Mouse (Mus musculus) kidney, embryonic 15.5 days (tissue): ENCODE measurements around the gene Olfr106-ps. TPM values are rescaled to one million over a fixed set of nuclear protein-coding genes. Genes with fewer than 3 reads are reported as not detected.

Source experiments
- ATAC-seq: fragments of 200-750 bp; cut with Nextera tagmentation; replicated peaks from 2 replicates; pipeline ENCODE4 v1.8.0; 2017; ENCODE audit warnings: moderate TSS enrichment; ENCODE audit not compliant: low FRiP score
- H3K27ac ChIP-seq: fragments of 300-500 bp; sonication (generic); 2 replicates; pipeline ENCODE4 v1.5.1; 2015; ENCODE audit warnings: mild to moderate bottlenecking, inconsistent platforms
- H3K27me3 ChIP-seq: fragments of 300-500 bp; sonication (generic); 2 replicates; pipeline ENCODE4 v1.6.1; 2015; ENCODE audit warnings: inconsistent platforms
- H3K36me3 ChIP-seq: fragments of 300-500 bp; sonication (generic); 2 replicates; pipeline ENCODE4 v1.6.1; 2015; ENCODE audit warnings: inconsistent platforms
- H3K4me1 ChIP-seq: fragments of 300-500 bp; sonication (generic); 2 replicates; pipeline ENCODE4 v1.6.1; 2015; ENCODE audit warnings: inconsistent platforms
- H3K4me2 ChIP-seq: fragments of 300-500 bp; sonication (generic); 2 replicates; pipeline ENCODE4 v1.6.1; 2015; ENCODE audit warnings: moderate library complexity, mild to moderate bottlenecking, inconsistent platforms
- H3K4me3 ChIP-seq: fragments of 300-500 bp; sonication (generic); replicated peaks from 2 replicates; pipeline ENCODE4 v1.5.1; 2015; ENCODE audit warnings: mild to moderate bottlenecking, inconsistent platforms
- H3K9ac ChIP-seq: fragments of 300-500 bp; sonication (generic); 2 replicates; pipeline ENCODE4 v1.6.1; 2015; ENCODE audit warnings: mild to moderate bottlenecking, inconsistent platforms
- H3K9me3 ChIP-seq: fragments of 300-500 bp; sonication (generic); replicated peaks from 2 replicates; pipeline ENCODE4 v1.6.1; 2016; ENCODE audit warnings: inconsistent platforms
- WGBS: fragments of 180-500 bp; shearing (Covaris S2); methylation state at CpG from one replicate; pipeline ENCODE4 v1.1.7; 2015; ENCODE audit warnings: mixed read lengths; 5-methylcytosine and 5-hydroxymethylcytosine counted together
- polyA plus RNA-seq: library from polyadenylated mRNA; unstranded; fragments of >200 nt; fragmentation: Nextera tagmentation; extraction: Ambion mirVana; gene quantifications from 2 replicates; pipeline ENCODE4 v1.2.1, GENCODE M21; 2015

Olfr106-ps gene
- polyA plus RNA-seq = not detected in 2 replicates

GRCm38 (mm10) chr17:37390093-37390492 is at the start of gene Olfr106-ps:
Gene Olfr106-ps, plus strand, starts transcription at chr17:37390393.
- H3K4me1 ChIP-seq = no peaks in the 10 kb centered on the region
- WGBS = 72% methylated on average over 1 of the region's 1 CpGs
- no peaks in the 10 kb centered on the region for H3K36me3 ChIP-seq
- H3K4me3 ChIP-seq = no peak within 1 kb of the TSS
- H3K27ac ChIP-seq = no peak within 1 kb of the TSS
- H3K4me2 ChIP-seq = no peak within 1 kb of the TSS
- no peaks in the 10 kb centered on the region for H3K27me3 ChIP-seq
- no peaks in the 10 kb centered on the region for H3K9me3 ChIP-seq
- ATAC-seq = no peak
- no peak within 1 kb of the TSS for H3K9ac ChIP-seq

GRCm38 (mm10) chr17:37359282-37359681 is 30.9 kb upstream of the Olfr106-ps start, which contains the start of gene Olfr104-ps:
Gene Olfr104-ps, plus strand, starts transcription at chr17:37359582.
- Histone ChIP-seq H3K36me3 (no peaks in the 10 kb centered on the region), H3K9me3 (no peaks in the 10 kb centered on the region), H3K27me3 (no peaks in the 10 kb centered on the region), H3K4me1 (no peaks in the 10 kb centered on the region), H3K27ac (no peak within 1 kb of the TSS), H3K4me3 (no peak within 1 kb of the TSS), H3K9ac (no peak within 1 kb of the TSS), H3K4me2 (no peak within 1 kb of the TSS)
- no peak for ATAC-seq

DNA sequence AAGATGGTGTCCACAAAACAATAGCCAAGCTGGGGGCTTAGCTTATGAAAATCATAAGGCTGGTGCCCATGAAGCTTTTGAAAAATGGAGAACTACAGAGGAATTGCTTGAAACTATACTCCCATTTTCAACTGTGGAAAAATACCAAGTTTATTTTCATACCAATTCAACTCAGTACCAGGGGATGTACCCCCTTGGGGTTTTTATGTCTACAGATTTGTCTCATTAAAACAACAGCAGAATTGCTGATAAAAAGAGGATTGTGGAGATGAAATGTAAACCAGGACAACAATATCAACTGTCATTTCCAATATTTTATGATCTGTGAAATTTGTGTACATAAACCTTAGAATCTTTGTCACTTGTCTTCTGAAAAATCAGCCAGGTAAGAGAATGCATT is 11.5 kb upstream of the Olfr106-ps start, which contains the start of gene Olfr105-ps:
TSS of gene Olfr105-ps (plus strand) at position 301 of the 400 bp plus-strand sequence.
- no peaks in the 10 kb centered on the region for H3K9me3 ChIP-seq
- H3K9ac ChIP-seq = no peak within 1 kb of the TSS
- no peaks in the 10 kb centered on the region for H3K4me1 ChIP-seq
- ATAC-seq = no peak
- no peak within 1 kb of the TSS for H3K4me2 ChIP-seq
- H3K27me3 ChIP-seq = no peaks in the 10 kb centered on the region
- no peaks in the 10 kb centered on the region for H3K36me3 ChIP-seq
- no peak within 1 kb of the TSS for H3K27ac ChIP-seq
- H3K4me3 ChIP-seq = no peak within 1 kb of the TSS

DNA sequence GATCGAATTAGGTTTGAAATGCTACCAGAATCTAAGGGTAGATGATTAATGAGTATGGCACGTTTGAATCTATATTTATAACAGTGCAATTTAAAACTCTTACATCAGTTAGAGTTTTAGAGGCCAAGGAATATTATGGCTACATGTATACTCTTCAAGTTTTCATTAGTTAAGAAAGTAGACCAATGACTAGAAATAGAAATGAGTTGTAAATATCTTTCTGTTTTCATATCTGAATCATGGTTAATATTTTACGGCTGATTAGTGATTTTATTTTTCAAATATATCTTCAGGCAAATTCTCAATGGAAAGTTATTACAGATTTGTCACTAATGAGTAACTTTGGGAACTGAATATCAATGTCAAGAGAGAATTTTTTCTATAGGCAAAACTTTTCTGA is 8.7 kb downstream of the Olfr106-ps start, which contains the start of gene Olfr107:
TSS of gene Olfr107 (plus strand) at position 301 of the 400 bp plus-strand sequence.
- H3K36me3 ChIP-seq = no peaks in the 10 kb centered on the region
- H3K27ac ChIP-seq = no peak within 1 kb of the TSS
- ATAC-seq = no peak
- H3K9ac ChIP-seq = no peak within 1 kb of the TSS
- H3K4me3 ChIP-seq = no peak within 1 kb of the TSS
- H3K27me3 ChIP-seq = no peaks in the 10 kb centered on the region
- no peak within 1 kb of the TSS for H3K4me2 ChIP-seq
- H3K4me1 ChIP-seq = no peaks in the 10 kb centered on the region
- WGBS = 78% methylated on average over 3 of the region's 3 CpGs
- H3K9me3 ChIP-seq = no peaks in the 10 kb centered on the region

DNA sequence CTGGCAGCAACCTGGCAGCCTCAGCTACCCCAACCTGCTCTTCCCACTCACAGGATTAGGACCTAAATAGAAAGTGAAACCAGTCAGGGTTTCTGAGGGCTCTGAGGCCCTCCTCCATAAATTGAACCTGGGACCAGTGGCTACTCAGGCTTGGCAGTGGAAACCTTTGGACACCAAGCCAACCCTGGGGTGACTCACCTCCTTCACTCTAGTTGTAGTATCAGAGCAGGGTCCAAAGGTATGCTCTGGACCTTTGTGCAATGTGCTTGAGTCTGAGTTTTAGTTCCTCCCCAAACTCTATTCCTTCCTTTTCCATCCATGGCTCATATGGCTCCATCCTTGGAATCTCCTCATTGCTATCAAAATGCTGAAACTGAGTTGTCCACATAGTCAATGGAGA is 23.2 kb downstream of the Olfr106-ps start:
- H3K4me1 ChIP-seq = no peaks in the 10 kb centered on the region
- no peak for ATAC-seq
- H3K27ac ChIP-seq = no peak overlapping the region
- H3K27me3 ChIP-seq = no peaks in the 10 kb centered on the region
- H3K9me3 ChIP-seq = no peaks in the 10 kb centered on the region
- H3K36me3 ChIP-seq = no peaks in the 10 kb centered on the region
- no peak overlapping the region for H3K4me2 ChIP-seq
- H3K9ac ChIP-seq = no peak overlapping the region
- no peak overlapping the region for H3K4me3 ChIP-seq

DNA sequence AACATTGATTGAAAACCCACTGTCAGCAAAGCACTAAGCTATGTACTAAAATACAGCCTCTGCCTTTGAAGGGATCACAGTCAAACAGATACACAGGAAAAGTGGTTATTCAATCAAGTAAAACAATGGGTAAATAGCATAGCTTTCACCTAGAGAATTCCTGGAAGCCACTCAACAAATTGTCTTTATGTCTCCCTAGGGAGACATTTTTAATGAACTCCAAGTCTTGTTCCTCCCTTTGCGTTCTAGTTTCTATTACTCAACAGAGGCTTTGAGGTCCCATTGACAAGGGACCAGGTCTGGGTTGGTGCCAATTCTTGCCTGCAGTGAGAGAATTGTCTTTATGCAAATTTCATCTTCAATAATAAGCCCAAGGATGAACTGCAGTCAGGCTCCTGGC is 55.0 kb downstream of the Olfr106-ps start, which contains the start of gene Olfr108:
TSS of gene Olfr108 (plus strand) at position 301 of the 400 bp plus-strand sequence.
- WGBS = 81% methylated on average over 1 of the region's 1 CpGs
- H3K4me2 ChIP-seq = no peak within 1 kb of the TSS

More for the DNA sequence above, 55.0 kb downstream of the Olfr106-ps start, which contains the start of gene Olfr108:
- no peak for ATAC-seq
- H3K36me3 ChIP-seq = no peaks in the 10 kb centered on the region
- no peaks in the 10 kb centered on the region for H3K27me3 ChIP-seq
- no peaks in the 10 kb centered on the region for H3K9me3 ChIP-seq
- H3K4me1 ChIP-seq = no peaks in the 10 kb centered on the region
- no peak within 1 kb of the TSS for H3K27ac ChIP-seq
- H3K4me3 ChIP-seq = no peak within 1 kb of the TSS
- no peak within 1 kb of the TSS for H3K9ac ChIP-seq

Other genes with a start within 250 kb of the Olfr106-ps start
- gene Olfr93, start 228.9 kb upstream of the Olfr106-ps start, polyA plus RNA-seq = not detected in 2 replicates
- not detected in 2 replicates for gene Ubd, start 196.5 kb upstream of the Olfr106-ps start, polyA plus RNA-seq
- gene Olfr94, start 189.4 kb upstream of the Olfr106-ps start, polyA plus RNA-seq = not detected in 2 replicates
- not detected in 2 replicates for gene Olfr95, start 177.3 kb upstream of the Olfr106-ps start, polyA plus RNA-seq
- gene Olfr96, start 170.2 kb upstream of the Olfr106-ps start, polyA plus RNA-seq = not detected in 2 replicates
- gene Olfr97, start 153.1 kb upstream of the Olfr106-ps start, polyA plus RNA-seq = not detected in 2 replicates
- gene Olfr98, start 126.6 kb upstream of the Olfr106-ps start, polyA plus RNA-seq = not detected in 2 replicates
- 1.5 and 1.8 TPM in 2 replicates for gene H2-M3, start 120.2 kb upstream of the Olfr106-ps start, polyA plus RNA-seq
- gene Olfr99, start 106.9 kb upstream of the Olfr106-ps start, polyA plus RNA-seq = not detected in 2 replicates
- not detected in 2 replicates for gene Olfr101, start 86.1 kb upstream of the Olfr106-ps start, polyA plus RNA-seq
- not detected in 2 replicates for gene Olfr102, start 73.3 kb upstream of the Olfr106-ps start, polyA plus RNA-seq
- gene Olfr103, start 50.7 kb upstream of the Olfr106-ps start, polyA plus RNA-seq = not detected in 2 replicates
- not detected in 2 replicates for gene Olfr104-ps, start 30.8 kb upstream of the Olfr106-ps start, polyA plus RNA-seq
- gene Olfr105-ps, start 11.4 kb upstream of the Olfr106-ps start, polyA plus RNA-seq = not detected in 2 replicates
- not detected in 2 replicates for gene Olfr107, start 8.8 kb downstream of the Olfr106-ps start, polyA plus RNA-seq
- not detected in 2 replicates for gene Olfr108, start 55.1 kb downstream of the Olfr106-ps start, polyA plus RNA-seq
- gene Olfr109, start 68.5 kb downstream of the Olfr106-ps start, polyA plus RNA-seq = not detected in 2 replicates
- gene H2-M2, start 93.2 kb downstream of the Olfr106-ps start, polyA plus RNA-seq = not detected in 2 replicates
- not detected in 2 replicates for gene Olfr110, start 102.1 kb downstream of the Olfr106-ps start, polyA plus RNA-seq
- gene Olfr111, start 117.6 kb downstream of the Olfr106-ps start, polyA plus RNA-seq = not detected in 2 replicates
- gene Olfr112, start 179.1 kb downstream of the Olfr106-ps start, polyA plus RNA-seq = not detected in 2 replicates
- gene Olfr113, start 187.3 kb downstream of the Olfr106-ps start, polyA plus RNA-seq = not detected in 2 replicates
- gene Olfr114, start 202.3 kb downstream of the Olfr106-ps start, polyA plus RNA-seq = not detected in 2 replicates
- not detected in 2 replicates for gene Olfr115, start 236.7 kb downstream of the Olfr106-ps start, polyA plus RNA-seq
- gene Olfr116, start 236.8 kb downstream of the Olfr106-ps start, polyA plus RNA-seq = not detected in 2 replicates